Mouse (Mus musculus): ENCODE data around the gene Dohh. TPM values are rescaled to one million over a fixed set of nuclear protein-coding genes. Genes with fewer than 3 reads are reported as not detected.

Gene Dohh
- polyA plus RNA-seq, 1 experiment = 47.9 TPM

- H3K4me1 ChIP-seq (ENCODE audit: control insufficient read depth, insufficient read depth, insufficient read length) = peaks cover 2% of the 10 kb centered on the region
These were observed 31.5 kb downstream of the Dohh start for GRCm38 (mm10) chr10:81415549-81416310.

GRCm38 (mm10) chr10:81416581-81417226, 32.5 kb downstream of the Dohh start:
- H3K27ac ChIP-seq (ENCODE audit: insufficient read depth, low read length) = no peak overlapping the region; the same call in 1 of the 2 replicates
- peaks cover 2% of the 10 kb centered on the region for H3K4me1 ChIP-seq (ENCODE audit: control insufficient read depth, insufficient read depth, insufficient read length)
- no peaks in the 10 kb centered on the region for H3K27me3 ChIP-seq (ENCODE audit: control insufficient read depth, insufficient read depth, low read length)
- WGBS = 16% methylated on average over 25 of the region's 26 CpGs
- H3K4me3 ChIP-seq (ENCODE audit: extremely low read depth, insufficient read depth, insufficient read length) = no peak overlapping the region
- TF ChIP-seq CTCF (IDR thresholded peaks at IDR 0.05; ENCODE audit: extremely low read depth, insufficient read depth, insufficient read length, insufficient replicate concordance) = no peak
- no peak for TF ChIP-seq POLR2A (IDR thresholded peaks at IDR 0.05; ENCODE audit: low read depth, low read length)
- no peak for DNase-seq (ENCODE audit: low read depth in 1 of 2, low spot score in 2 of 2)
- 0 out of 2 replicates have a peak, but pooled peaks cover 2% of the 10 kb centered on the region for H3K36me3 ChIP-seq (ENCODE audit: control insufficient read depth, insufficient read depth, low read length)

More at GRCm38 (mm10) chr10:81415549-81416310, 31.5 kb downstream of the Dohh start:
- H3K36me3 ChIP-seq (ENCODE audit: control insufficient read depth, insufficient read depth, low read length) = 0 out of 2 replicates have a peak, but pooled peaks cover 2% of the 10 kb centered on the region
- no peak overlapping the region for H3K27ac ChIP-seq (ENCODE audit: insufficient read depth, low read length)
- H3K27me3 ChIP-seq (ENCODE audit: control insufficient read depth, insufficient read depth, low read length) = no peaks in the 10 kb centered on the region
- DNase-seq (ENCODE audit: low read depth in 1 of 2, low spot score in 2 of 2) = no peak
- H3K4me3 ChIP-seq (ENCODE audit: extremely low read depth, insufficient read depth, insufficient read length) = no peak overlapping the region
- WGBS = 80% methylated on average over 17 of the region's 17 CpGs
- TF ChIP-seq POLR2A (IDR thresholded peaks at IDR 0.05; ENCODE audit: low read depth, low read length) (no peak), CTCF (IDR thresholded peaks at IDR 0.05; ENCODE audit: extremely low read depth, insufficient read depth, insufficient read length, insufficient replicate concordance) (no peak)

GRCm38 (mm10) chr10:81417227-81418215, 33.3 kb downstream of the Dohh start:
- H3K4me1 ChIP-seq (ENCODE audit: control insufficient read depth, insufficient read depth, insufficient read length) = peaks cover 2% of the 10 kb centered on the region
- peak overlapping the region; percentile 28; the same call in 1 of the 2 replicates for H3K27ac ChIP-seq (ENCODE audit: insufficient read depth, low read length)
- DNase-seq (ENCODE audit: low read depth in 1 of 2, low spot score in 2 of 2) = no peak
- no peak overlapping the region for H3K4me3 ChIP-seq (ENCODE audit: extremely low read depth, insufficient read depth, insufficient read length)
- no peaks in the 10 kb centered on the region for H3K27me3 ChIP-seq (ENCODE audit: control insufficient read depth, insufficient read depth, low read length)
- no peak for TF ChIP-seq POLR2A (IDR thresholded peaks at IDR 0.05; ENCODE audit: low read depth, low read length)
- TF ChIP-seq CTCF (IDR thresholded peaks at IDR 0.05; ENCODE audit: extremely low read depth, insufficient read depth, insufficient read length, insufficient replicate concordance) = no peak
- 75% methylated on average over 12 of the region's 12 CpGs for WGBS
- H3K36me3 ChIP-seq (ENCODE audit: control insufficient read depth, insufficient read depth, low read length) = 0 out of 2 replicates have a peak, but pooled peaks cover 2% of the 10 kb centered on the region

DNA sequence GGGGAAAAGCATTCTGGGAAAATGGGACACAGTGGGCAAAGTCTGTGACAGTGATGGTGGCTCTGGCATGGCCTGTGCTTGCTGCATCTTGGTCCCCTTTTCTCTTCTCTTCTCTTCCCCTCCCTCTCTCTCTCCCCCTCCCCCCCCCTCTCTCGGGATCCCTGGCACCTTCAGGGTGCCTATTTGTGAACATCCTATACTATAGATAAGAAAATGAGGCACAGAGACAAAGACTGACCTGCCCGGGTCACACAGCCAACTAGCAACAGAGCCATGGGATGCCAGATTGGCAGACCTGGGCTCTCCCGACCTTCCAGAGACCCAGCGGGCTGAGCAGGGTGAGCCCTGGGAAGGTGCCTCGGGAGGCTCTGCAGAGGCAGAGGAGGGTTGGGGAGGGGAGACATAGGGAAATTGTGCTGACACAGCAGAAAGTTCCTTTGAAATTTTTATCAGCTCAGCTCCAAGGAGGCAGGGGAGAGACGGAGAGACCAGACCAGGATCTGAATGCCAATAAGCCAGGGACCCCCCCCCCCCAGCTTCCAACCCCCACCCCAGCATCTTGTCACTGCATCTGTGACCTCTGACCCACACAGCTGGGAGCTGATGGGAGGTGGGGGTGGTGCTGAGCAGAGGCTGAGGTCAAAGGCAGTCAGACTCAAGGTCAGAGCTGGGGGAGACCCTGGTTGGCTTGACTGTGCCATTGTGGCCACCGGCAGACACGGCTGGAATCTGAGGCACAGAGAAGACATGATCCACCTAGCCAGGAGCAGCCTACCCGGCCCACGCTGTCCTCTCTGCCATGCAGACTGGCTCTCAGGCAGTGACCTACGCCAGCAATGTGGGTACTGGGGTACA, 34.2 kb downstream of the Dohh start:
- 0 out of 2 replicates have a peak, but pooled peaks cover 2% of the 10 kb centered on the region for H3K36me3 ChIP-seq (ENCODE audit: control insufficient read depth, insufficient read depth, low read length)
- no peak for DNase-seq (ENCODE audit: low read depth in 1 of 2, low spot score in 2 of 2)
- TF ChIP-seq CTCF (IDR thresholded peaks at IDR 0.05; ENCODE audit: extremely low read depth, insufficient read depth, insufficient read length, insufficient replicate concordance) = no peak
- TF ChIP-seq POLR2A (IDR thresholded peaks at IDR 0.05; ENCODE audit: low read depth, low read length) = no peak
- no peak overlapping the region for H3K4me3 ChIP-seq (ENCODE audit: extremely low read depth, insufficient read depth, insufficient read length)
- peaks cover 2% of the 10 kb centered on the region for H3K4me1 ChIP-seq (ENCODE audit: control insufficient read depth, insufficient read depth, insufficient read length)
- H3K27me3 ChIP-seq (ENCODE audit: control insufficient read depth, insufficient read depth, low read length) = no peaks in the 10 kb centered on the region
- 78% methylated on average over 11 of the region's 11 CpGs for WGBS
- H3K27ac ChIP-seq (ENCODE audit: insufficient read depth, low read length) = no peak overlapping the region

GRCm38 (mm10) chr10:81419111-81419928, 35.1 kb downstream of the Dohh start:
- H3K27ac ChIP-seq (ENCODE audit: insufficient read depth, low read length) = no peak overlapping the region
- 89% methylated on average over 10 of the region's 10 CpGs for WGBS

More at GRCm38 (mm10) chr10:81419111-81419928, 35.1 kb downstream of the Dohh start:
- 0 out of 2 replicates have a peak, but pooled peaks cover 2% of the 10 kb centered on the region for H3K36me3 ChIP-seq (ENCODE audit: control insufficient read depth, insufficient read depth, low read length)
- TF ChIP-seq CTCF (IDR thresholded peaks at IDR 0.05; ENCODE audit: extremely low read depth, insufficient read depth, insufficient read length, insufficient replicate concordance) (no peak), POLR2A (IDR thresholded peaks at IDR 0.05; ENCODE audit: low read depth, low read length) (no peak)
- peaks cover 2% of the 10 kb centered on the region for H3K4me1 ChIP-seq (ENCODE audit: control insufficient read depth, insufficient read depth, insufficient read length)
- peak in 1 of 2 experiments; percentile 2 for DNase-seq (ENCODE audit: low read depth in 1 of 2, low spot score in 2 of 2)
- no peaks in the 10 kb centered on the region for H3K27me3 ChIP-seq (ENCODE audit: control insufficient read depth, insufficient read depth, low read length)
- H3K4me3 ChIP-seq (ENCODE audit: extremely low read depth, insufficient read depth, insufficient read length) = no peak overlapping the region

Measured in spleen, adult 2 months (tissue).